Mouse (Mus musculus): Measurements from ENCODE around the gene Sik1. TPM values are rescaled to one million over a fixed set of nuclear protein-coding genes. Genes with fewer than 3 reads are reported as not detected.
A peak's percentile ranks its signal among the peaks of the same experiment; 100 is the strongest.

The Sik1 gene
- total RNA-seq, 2 experiments from 2014 or later: 28.3 to 37.8 TPM

GRCm38 (mm10) chr17:31833752-31834151 lies 21.9 kb downstream of the Sik1 start:
- DNase-seq (ENCODE audit: low spot score in 2 of 2): no peak

- DNase-seq (ENCODE audit: low spot score in 2 of 2): no peak
Observed at GRCm38 (mm10) chr17:31832577-31832964, 23.0 kb downstream of the Sik1 start.

GRCm38 (mm10) chr17:31831866-31832576 lies 23.6 kb downstream of the Sik1 start:
- DNase-seq (ENCODE audit: low spot score in 2 of 2): no peak

- no peak for DNase-seq (ENCODE audit: low spot score in 2 of 2)
Observed at GRCm38 (mm10) chr17:31831097-31831865, 24.3 kb downstream of the Sik1 start.

- DNase-seq (ENCODE audit: low spot score in 2 of 2): no peak
Observed at GRCm38 (mm10) chr17:31830506-31831075, 25.0 kb downstream of the Sik1 start.

GRCm38 (mm10) chr17:31828916-31829315 lies 26.7 kb downstream of the Sik1 start:
- DNase-seq (ENCODE audit: low spot score in 2 of 2): no peak

GRCm38 (mm10) chr17:31828118-31828517 lies 27.5 kb downstream of the Sik1 start:
- DNase-seq (ENCODE audit: low spot score in 2 of 2): no peak

GRCm38 (mm10) chr17:31827206-31827605 lies 28.4 kb downstream of the Sik1 start:
- DNase-seq (ENCODE audit: low spot score in 2 of 2): no peak

GRCm38 (mm10) chr17:31826669-31827068 lies 28.9 kb downstream of the Sik1 start:
- no peak for DNase-seq (ENCODE audit: low spot score in 2 of 2)

- DNase-seq (ENCODE audit: low spot score in 2 of 2): no peak
Observed at GRCm38 (mm10) chr17:31825678-31826077, 29.9 kb downstream of the Sik1 start.

GRCm38 (mm10) chr17:31824812-31825211 lies 30.8 kb downstream of the Sik1 start:
- no peak for DNase-seq (ENCODE audit: low spot score in 2 of 2)

- no peak for DNase-seq (ENCODE audit: low spot score in 2 of 2)
Observed at GRCm38 (mm10) chr17:31821136-31821933, 34.3 kb downstream of the Sik1 start.

- no peak for DNase-seq (ENCODE audit: low spot score in 2 of 2)
Observed at GRCm38 (mm10) chr17:31820099-31820846, 35.3 kb downstream of the Sik1 start.

GRCm38 (mm10) chr17:31819372-31819771 lies 36.2 kb downstream of the Sik1 start:
- DNase-seq (ENCODE audit: low spot score in 2 of 2): no peak

GRCm38 (mm10) chr17:31817815-31818214 lies 37.8 kb downstream of the Sik1 start:
- DNase-seq (ENCODE audit: low spot score in 2 of 2): no peak

GRCm38 (mm10) chr17:31817203-31817602 lies 38.4 kb downstream of the Sik1 start:
- peak; percentile 25 to 48 for DNase-seq (ENCODE audit: low spot score in 2 of 2)

GRCm38 (mm10) chr17:31814848-31815247 lies 40.8 kb downstream of the Sik1 start:
- DNase-seq (ENCODE audit: low spot score in 2 of 2): peak; percentile 16 to 31

GRCm38 (mm10) chr17:31813938-31814622 lies 41.5 kb downstream of the Sik1 start:
- DNase-seq (ENCODE audit: low spot score in 2 of 2): no peak

GRCm38 (mm10) chr17:31811333-31811732 lies 44.3 kb downstream of the Sik1 start:
- DNase-seq (ENCODE audit: low spot score in 2 of 2): no peak

- no peak for DNase-seq (ENCODE audit: low spot score in 2 of 2)
Observed at GRCm38 (mm10) chr17:31809894-31810293, 45.7 kb downstream of the Sik1 start.

Measured in left cerebral cortex, adult 18-20 months (tissue).